Mouse (Mus musculus): ENCODE data around the gene Cfap36. TPM values are rescaled to one million over a fixed set of nuclear protein-coding genes. Genes with fewer than 3 reads are reported as not detected.

Gene Cfap36
- 10 to 100 TPM; 13.9 to 19.0 TPM for total RNA-seq (2021)

DNA sequence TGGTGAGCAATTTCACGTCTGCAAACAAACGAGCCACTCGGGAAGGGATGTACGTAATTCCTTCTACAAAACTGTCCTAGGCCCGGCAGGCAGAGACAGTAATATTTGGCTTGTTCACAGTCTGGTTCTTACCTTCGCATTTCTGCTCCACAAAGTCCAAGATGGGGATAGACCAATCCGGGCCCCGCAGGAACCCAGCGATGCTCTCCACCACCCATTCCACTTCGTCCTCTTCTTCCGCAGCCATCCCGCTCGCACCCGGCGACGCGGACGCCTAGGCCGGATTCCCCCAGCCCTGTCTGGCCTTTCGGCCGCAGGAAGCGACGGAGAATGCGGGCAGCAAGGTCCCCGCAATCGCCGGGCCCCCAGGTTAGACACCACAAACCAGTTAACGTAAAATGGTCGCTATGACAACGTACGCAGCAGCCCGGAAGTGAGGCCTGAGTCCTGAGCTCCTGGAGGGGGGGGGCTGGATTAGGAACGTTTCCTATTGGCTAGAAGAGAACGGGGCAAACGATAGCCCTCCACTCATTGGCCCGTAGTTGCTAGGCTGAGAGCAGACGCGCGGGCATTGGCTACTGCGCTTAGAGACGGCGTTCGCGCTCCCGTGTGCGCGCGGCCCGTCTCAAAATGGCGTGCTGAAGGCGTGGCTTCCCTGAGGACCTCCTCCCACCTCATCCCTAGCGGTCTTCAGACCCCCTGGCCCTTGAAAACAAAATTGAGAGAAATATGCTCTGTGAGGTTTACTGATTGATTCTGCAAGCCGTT, at the start of gene Cfap36:
TSS of gene Cfap36 (minus strand) at position 527 of the 768 bp plus-strand sequence.
- DNase-seq: peak; percentile 81 to 84
- intact Hi-C loops (cut with DNase I): loop anchor here (5.0 kb wide), 1 partner anchor 125 kb away; the partner anchor contains the start of gene Ccdc88a

DNA sequence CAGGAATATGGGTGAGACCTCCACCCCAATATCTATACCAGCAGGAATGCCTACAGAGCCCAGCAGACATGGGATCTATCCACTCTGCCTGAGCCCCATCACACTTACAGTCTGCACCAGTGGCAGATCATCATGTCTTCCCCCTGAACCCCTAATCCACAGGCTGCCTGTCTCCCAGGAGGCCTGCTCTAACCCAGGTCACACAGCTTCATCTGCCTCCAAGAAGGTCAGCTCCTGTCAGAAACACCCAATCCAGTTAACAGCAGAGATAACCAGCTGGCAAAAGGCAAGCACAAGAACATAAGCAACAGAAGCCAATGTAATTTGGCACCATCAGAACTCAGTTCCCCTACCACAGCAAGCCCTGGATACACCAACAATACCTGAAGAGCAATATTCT, 40.1 kb upstream of the Cfap36 start:
- no peak for DNase-seq
- intact Hi-C loops (cut with DNase I): no loop called here

DNA sequence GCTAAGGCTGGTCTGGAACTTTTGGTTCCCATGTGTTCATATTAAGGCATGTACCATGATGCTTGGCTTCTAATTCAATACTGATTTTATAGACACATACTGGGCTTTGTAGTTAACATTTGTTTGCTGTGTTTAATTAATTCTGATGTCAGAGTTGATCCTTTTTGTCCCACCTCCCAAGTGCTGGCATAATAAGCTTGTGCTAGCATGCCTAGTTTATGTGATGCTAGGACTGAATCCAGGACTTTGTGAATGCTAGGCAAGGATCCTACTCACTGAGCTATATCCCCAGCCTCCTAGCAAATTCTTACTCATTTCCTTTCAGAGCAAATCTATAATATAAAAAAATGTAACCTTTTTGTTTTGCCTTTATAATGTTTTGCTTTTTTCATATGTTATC, 38.8 kb upstream of the Cfap36 start:
- intact Hi-C loops (cut with DNase I): no loop called here
- DNase-seq: no peak

DNA sequence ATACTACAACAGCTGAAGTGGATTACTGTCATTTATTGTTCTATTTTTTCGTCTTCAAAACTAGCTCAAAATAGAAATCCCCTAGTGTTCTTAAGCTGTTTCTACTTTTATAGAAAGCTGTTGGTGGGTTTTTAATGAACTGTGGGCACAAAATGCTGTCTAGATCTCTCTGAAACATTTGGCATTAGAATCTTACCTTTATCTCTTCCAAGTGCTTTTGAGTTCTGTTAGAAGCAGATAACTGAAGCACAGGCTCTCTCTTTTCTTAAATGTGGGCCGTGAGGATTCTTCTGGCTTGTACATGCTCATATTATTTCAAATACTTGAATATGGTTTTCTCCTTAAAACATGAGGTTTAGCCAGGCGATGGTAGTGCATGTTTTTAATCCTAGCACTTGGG, 27.5 kb upstream of the Cfap36 start:
- intact Hi-C loops (cut with DNase I): no loop called here
- DNase-seq: no peak

DNA sequence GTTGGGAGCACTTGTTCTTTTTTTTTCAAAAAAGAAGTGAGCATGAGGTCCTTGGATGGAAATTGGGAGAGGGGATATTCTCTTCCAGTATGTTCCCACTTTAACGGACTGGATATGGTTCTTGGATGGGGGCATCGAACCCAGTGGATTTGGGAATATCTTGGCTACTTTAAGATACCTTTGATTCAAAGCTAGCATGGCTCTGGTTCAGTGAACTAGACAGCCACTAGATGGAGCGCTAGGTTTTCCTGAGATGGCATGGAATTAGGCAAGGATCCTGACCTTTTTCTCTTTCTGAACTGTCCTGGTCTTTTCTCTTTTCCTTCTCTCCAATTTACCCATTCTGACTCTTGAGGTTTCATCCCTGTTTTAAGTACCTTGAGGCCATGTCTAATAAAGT, 20.6 kb upstream of the Cfap36 start:
- peak; percentile 25 to 36 for DNase-seq
- intact Hi-C loops (cut with DNase I): loop anchor here (1.0 to 5.0 kb wide), 3 partner anchors 209 to 617 kb away; no protein-coding TSS in a partner anchor

DNA sequence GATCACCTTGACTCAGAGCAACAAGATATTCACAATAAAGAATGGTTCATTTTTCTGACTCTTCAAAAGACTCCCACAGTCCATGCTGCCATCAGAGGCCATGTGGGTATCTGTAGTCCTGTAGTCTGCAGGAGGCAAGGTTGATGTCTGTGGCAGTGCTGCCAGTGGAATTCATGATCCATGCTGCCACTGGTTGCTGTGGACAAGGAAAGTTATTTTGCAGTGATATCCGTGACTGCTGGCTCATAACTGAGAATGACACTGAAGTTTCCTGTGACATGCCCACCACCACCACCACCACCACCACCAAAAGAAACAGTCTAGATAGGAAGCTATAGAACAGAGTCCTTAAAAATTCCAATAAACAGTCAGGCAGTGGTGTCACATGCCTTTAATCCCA, 7.4 kb upstream of the Cfap36 start:
- intact Hi-C loops (cut with DNase I): no loop called here
- DNase-seq: no peak

DNA sequence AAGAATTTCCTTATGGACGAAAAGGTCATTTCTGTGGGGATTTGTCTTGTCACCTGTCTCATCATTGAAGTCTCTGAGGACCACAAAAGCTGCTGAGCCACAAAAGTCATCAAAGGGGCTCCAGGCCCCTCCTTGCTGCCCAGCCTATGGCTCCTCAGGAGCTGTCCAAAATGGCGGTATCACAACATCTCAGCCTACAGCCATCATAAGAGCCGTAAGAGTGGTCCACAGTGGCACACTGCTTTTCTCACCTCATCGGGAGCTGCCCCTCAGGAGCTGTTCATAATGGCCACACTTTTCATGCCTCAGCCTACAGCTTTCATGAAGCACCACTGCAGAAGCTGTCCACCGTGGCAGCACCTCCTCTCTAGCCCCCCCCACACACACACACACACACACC, 1.2 kb upstream of the Cfap36 start:
- DNase-seq: no peak
- intact Hi-C loops (cut with DNase I): loop anchor here (5.0 kb wide), 1 partner anchor 124 kb away; the partner anchor contains the start of gene Ccdc88a

DNA sequence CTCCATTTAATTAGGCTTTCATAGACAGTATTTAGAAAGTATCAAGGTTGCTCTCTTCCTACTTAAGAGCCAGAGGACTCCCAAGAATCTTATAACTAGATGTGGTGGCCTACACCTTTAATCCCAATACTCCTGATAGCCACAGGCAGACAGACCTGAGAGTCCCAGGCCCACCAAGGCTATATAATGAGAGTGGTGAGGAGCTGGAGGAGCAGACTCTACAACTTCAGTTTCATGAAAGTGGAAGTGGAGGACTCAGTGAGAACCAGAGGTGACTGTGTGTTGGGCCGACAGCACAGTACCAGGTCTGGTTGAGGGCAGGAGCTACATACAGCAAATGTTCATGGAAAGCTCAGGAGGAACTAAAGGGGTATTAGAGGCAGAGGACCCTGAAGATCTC, 516 bp upstream of the Cfap36 start:
- no peak for DNase-seq
- intact Hi-C loops (cut with DNase I): loop anchor here (5.0 kb wide), 1 partner anchor 125 kb away; the partner anchor contains the start of gene Ccdc88a

DNA sequence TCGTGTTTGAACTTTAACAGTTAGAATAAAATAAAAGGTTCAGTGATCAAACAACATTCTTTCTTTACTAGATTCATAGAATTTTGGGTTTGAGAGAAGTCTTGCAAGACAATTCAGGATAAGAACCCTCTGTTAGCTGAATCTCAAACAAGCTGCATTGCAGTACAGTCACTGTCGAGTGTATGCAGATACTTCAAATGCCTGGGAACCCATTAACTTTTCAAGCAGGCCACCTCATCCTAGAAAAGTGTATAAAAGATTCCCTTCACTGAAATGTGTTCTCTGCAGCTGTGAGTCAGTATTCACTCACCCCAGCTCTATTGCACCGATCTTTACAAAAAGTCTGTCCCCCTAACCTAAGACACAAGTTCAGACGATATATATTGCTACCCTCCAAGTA, 1.2 kb downstream of the Cfap36 start:
- DNase-seq: no peak
- intact Hi-C loops (cut with DNase I): loop anchor here (5.0 kb wide), 1 partner anchor 126 kb away; the partner anchor contains the start of gene Ccdc88a

DNA sequence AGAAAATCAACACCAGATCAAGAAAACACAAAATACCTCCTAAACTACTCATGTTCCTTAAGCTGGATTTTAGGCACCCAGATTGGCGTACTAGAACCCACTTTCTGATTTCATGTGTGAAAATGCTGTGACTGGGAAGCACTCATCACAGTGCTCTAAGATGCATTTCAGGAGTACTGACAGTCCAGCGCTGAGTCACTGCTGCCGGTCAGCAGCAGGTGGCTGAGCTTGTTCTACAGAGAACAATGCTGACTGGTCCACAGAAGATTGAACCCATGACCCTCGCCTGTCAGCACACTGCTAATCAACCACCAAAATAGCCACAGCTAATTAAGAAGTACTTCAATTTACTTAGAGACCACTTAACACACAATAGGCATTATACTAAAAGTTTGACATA, 5.2 kb downstream of the Cfap36 start:
- intact Hi-C loops (cut with DNase I): no loop called here
- no peak for DNase-seq

DNA sequence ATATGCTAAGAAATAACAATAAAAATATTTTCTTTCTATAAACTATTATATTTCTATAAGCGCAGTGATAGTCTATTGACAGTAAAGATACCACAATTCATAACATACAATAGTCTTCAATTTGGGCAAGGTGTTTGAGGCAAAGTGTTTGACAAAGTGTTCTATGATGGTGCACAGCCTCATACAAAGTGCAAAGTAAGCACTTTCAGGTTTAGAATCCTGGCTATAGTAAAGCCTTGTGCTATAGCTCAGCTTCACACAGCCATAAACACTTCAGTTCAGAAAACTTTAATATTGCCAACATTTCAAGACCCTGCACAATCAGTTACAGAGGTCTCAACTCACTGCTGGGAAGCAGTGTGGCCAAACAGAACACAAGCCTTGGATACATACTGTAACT, 7.9 kb downstream of the Cfap36 start:
- intact Hi-C loops (cut with DNase I): no loop called here
- DNase-seq: no peak

DNA sequence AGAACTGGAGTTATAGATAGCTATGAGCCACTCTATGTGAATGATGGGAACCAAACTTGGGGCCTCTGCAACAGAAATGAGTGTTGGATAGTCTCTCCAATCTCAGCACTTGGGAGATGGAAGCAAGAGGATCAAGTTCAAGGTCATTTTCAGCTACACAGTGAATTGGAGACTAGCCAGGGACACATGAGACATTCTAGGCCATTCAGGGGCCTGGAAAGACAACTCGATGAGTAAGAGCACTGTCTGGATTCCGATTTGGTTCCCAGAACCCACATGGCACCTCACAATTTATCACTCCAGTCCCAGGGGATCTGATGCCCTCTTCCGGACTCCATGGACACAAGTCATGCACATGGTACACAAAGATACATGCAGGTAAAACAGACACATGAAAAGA, 8.7 kb downstream of the Cfap36 start:
- DNase-seq: no peak

DNA sequence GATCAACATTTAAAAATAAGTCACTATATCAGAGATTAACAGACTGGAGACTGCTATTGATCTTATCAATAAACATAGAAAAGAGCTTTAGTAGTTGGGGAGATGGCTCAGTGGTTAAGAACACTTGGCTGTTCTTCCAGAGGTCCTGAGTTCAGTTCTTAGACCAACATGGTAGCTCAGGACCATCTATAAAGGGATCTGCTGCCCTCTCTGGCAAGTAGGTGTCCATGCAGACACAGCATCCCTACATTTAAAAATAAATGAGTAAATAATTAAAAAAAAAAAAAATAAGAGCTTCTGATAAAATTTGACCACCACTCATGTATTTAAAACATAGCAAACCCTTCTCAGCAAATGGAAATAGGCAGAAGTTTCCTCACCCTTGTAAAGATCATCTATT, 9.2 kb downstream of the Cfap36 start:
- intact Hi-C loops (cut with DNase I): no loop called here
- no peak for DNase-seq

More for the DNA sequence above, 8.7 kb downstream of the Cfap36 start:
- intact Hi-C loops (cut with DNase I): no loop called here

DNA sequence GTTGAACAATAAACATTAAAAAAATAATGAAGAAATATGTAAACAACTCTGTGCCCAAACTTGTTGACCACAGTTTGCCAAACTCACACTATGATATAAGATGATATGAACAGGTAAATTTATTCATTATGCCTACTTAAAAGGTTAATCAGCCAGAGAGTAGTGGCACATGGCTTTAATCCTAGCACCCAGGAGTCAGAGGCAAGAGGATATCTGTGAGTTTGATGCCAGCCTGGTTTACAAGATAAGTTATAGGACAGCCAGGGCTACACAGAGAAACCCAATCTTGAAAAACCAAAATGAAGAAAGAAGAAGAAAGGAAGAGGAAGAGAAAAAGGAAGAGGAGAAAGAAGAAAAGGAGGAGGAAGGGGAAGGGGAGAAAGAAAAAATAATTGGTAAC, 9.8 kb downstream of the Cfap36 start:
- DNase-seq: no peak
- intact Hi-C loops (cut with DNase I): no loop called here

DNA sequence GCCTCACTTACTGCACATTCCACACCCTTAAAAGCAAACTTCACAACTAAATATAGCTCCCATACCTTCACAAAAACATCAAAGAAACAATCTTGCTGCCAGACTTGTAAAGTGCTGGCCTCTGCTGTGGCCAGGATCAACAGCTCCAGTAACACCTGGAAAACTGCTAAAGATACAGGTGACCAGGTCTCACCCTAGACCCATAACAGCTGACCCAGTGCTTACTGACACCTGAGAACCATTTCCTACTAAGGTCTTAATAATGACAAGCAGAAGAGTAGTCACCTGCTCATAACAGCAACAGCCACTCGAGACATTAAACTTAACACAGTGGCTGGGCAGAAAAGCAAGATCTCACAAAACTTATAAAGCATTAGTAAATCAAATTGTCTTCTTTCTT, 13.6 kb downstream of the Cfap36 start:
- DNase-seq: no peak
- intact Hi-C loops (cut with DNase I): no loop called here

DNA sequence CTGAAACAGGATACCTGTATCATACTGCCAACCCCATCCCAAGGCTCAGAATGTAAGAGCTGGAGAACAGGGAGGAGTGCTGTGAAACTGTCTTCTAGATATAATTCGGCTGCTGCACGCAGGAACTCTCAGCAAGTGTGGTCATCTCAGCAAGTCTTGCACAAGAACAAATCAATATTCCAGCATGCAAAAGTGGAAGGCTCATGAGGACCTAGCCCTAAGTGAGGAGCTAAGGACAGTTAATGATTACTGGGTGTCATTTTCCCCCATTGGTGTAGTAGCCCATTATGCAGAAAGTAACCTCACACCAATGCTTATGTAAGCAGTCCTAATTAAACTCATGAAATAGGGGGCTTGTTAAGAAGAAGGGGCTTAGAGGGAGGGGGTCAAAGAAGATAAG, 18.3 kb downstream of the Cfap36 start:
- no peak for DNase-seq
- intact Hi-C loops (cut with DNase I): no loop called here

DNA sequence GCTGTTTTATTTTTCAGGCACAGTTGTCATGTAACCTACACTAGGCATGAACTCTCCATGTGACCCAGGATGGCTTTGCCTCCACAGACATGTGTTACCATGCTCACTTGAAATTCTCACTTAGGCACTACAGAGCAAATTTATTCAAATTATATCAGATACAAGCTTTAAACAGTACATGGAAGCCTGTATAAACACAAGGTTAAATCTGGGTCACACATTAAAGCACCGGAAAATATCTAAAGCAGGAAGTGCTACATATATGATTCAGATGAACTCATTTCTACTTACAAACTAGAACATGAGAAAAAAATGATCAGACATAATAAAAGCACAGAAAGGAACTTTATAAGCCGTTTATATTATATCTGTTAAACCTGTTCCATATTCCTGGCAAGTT, 22.5 kb downstream of the Cfap36 start:
- DNase-seq: no peak

DNA sequence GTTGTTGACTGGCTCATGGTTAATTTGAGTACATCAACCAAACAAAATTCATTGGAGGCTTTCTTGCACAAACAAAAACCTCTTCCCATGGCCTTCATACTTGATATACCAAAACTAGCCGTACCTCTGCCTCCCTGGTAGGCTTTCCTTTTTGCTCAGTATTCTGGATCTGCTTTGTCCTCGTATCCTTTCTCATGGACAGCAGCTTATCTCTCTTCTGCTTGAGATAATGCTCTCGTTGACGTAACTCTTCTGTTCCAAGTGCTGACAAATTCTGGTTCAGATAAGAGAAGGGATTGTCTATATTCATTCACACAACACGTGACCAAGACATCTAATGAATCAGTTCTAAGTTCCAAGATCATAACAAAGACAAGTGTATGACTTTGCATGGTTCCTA, 24.9 kb downstream of the Cfap36 start:
- no peak for DNase-seq
- intact Hi-C loops (cut with DNase I): no loop called here

More for the DNA sequence above, 22.5 kb downstream of the Cfap36 start:
- intact Hi-C loops (cut with DNase I): no loop called here

DNA sequence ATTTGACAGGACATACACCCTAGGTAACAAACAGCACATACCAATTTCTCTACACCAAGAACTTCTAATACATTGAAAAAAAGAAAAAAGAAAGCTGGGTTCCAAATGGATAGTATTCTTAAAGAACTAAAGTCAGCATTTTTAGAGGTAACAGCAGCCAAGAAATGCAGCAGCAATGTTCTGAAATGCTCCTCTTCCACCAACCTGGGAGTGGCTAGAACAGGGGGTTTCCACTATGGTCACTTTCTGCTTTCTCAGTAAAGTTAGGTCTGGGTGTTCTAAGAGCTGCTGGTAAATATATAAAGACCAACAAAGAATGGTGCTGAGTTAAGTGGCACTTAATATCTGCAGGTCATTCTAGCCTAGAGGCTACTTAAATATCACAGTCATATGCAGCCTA, 28.2 kb downstream of the Cfap36 start:
- intact Hi-C loops (cut with DNase I): no loop called here
- no peak for DNase-seq

DNA sequence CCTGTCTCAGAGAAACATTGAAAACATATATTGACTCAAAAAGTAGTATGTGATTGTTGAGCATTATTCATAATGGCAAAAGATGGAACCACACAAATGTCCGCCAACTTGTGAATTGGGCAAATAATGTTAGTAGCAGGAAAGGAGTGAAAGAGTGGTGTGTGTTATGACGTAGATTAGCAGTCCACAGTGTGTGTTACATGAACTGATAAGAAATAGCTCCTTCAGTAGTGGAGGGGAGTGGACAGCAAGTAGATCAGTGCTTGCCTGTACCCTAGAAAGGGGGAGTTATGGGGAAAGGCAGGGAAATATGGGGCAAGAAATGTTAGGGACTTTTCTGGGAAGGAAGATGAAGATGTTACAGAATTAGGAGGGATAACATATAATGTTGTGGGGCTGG, 31.0 kb downstream of the Cfap36 start:
- DNase-seq: no peak
- intact Hi-C loops (cut with DNase I): no loop called here

DNA sequence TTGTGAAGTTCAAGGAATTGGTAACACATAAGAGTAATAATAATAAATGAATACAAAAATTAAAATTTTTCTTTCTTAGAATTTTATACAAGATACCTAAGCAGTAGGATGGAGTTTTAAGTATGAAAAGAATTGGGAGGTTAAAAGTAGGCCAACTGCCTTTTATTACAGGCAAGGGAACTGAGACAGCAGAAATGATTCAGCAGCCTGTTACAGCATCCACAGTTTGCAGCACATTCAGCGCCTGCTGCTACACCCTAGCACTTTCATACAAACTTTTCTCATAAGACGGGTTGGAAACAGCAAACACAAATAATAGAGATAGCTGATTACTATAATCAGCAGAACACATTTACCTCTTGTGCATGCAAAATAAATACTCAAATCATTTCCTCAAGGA, 37.4 kb downstream of the Cfap36 start:
- intact Hi-C loops (cut with DNase I): no loop called here
- DNase-seq: no peak

DNA sequence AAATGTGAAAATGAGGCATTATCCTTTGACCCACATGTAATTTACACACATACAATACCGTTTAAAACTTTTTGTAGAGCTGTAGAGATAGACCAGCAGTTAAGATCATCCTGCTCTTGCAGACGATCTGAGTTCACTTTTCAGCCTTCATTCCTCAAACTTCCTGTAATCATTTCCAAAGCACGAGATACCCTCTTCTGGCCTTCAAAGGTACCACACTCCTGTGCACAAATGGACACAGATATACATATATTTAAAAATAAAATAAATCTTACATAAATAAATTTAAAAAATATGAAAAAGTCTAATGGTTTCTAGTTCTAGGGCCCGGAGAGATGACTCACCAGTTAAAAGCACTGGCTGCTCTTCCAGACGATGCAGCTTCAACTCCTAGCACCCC, 43.6 kb downstream of the Cfap36 start:
- intact Hi-C loops (cut with DNase I): no loop called here

DNA sequence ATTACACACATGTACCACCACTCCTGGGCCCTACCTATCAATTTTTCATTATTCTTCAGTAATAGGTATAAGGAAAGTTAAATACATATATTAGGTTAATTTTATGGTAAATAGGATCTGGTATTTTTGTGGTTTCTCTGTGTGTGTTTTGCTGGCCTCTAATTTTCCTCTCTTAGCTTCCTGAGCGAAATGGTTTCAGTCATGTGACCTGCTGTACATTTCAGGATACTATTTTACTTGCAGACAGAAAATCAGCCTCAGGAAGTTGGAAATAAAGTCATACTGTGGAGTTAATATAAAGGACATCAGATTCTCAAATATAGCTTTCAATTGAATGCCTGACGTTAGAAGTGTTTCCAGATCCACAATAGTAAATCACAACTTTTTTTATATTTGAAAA, 58.2 kb downstream of the Cfap36 start:
- DNase-seq: no peak
- intact Hi-C loops (cut with DNase I): no loop called here

More for the DNA sequence above, 43.6 kb downstream of the Cfap36 start:
- no peak for DNase-seq

Data from heart, postnatal 36 days (tissue).